Mouse (Mus musculus) cerebellum, adult 9-11 months (tissue): ENCODE data around the gene Gm20903.
"Not testable (repeated sequence)": the region's sequence is repeated elsewhere in the genome, so short reads cannot be mapped to it uniquely, and the experiment has no call there.

Source experiments
- DNase-seq: peaks from one replicate; pipeline ENCODE4 v3.0.0; 2022

Gm20903 gene

DNA sequence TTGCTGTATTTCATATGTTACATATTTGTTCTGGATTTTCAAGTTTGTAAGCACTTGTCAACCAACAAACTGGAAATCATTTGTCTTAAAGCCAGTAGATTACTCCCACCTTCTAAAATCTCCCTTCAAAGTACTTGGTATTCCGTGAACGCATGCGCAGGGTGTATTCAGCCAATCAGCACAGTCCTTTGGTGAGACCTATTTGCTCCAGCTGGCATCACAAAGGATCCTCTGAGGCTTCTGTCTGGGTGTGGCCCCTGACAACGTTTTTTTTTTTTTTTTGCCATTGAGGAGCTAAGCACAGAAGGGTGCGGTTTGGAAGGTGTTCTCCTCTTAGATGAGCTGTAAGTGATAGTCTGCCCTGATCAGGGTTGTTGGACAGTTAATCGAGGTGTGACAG is at the start of gene Gm20903:
Gm20903 (plus strand) TSS at position 301 of the 400 bp plus-strand sequence.
- DNase-seq, result not testable (repeated sequence)
